Mouse (Mus musculus): ENCODE results near the gene Dtwd1.
"Not testable (repeated sequence)": the region's sequence is repeated elsewhere in the genome, so short reads cannot be mapped to it uniquely, and the experiment has no call there.

The Dtwd1 gene

GRCm38 (mm10) chr2:126151855-126152571 lies at the start of gene Dtwd1, which contains the start of gene Fam227b:
Gene Dtwd1 (plus strand): TSS chr2:126152141.
Gene Fam227b (minus strand): TSS chr2:126152004.
- peak; percentile 98 for DNase-seq

GRCm38 (mm10) chr2:126147723-126148122 lies 4.2 kb upstream of the Dtwd1 start:
- no peak for DNase-seq

GRCm38 (mm10) chr2:126165277-126166018 lies 13.5 kb downstream of the Dtwd1 start:
- no peak for DNase-seq

GRCm38 (mm10) chr2:126166335-126166734 lies 14.4 kb downstream of the Dtwd1 start:
- no peak for DNase-seq

GRCm38 (mm10) chr2:126166848-126167617 lies 15.1 kb downstream of the Dtwd1 start:
- no peak for DNase-seq

GRCm38 (mm10) chr2:126171427-126171826 lies 19.5 kb downstream of the Dtwd1 start:
- no peak for DNase-seq

- DNase-seq, result no peak
Observed at GRCm38 (mm10) chr2:126191306-126191705, 39.4 kb downstream of the Dtwd1 start.

GRCm38 (mm10) chr2:126192129-126192528 lies 40.2 kb downstream of the Dtwd1 start:
- no peak for DNase-seq

- no peak for DNase-seq
Observed at GRCm38 (mm10) chr2:126195631-126196356, 43.9 kb downstream of the Dtwd1 start.

- DNase-seq, result no peak
Observed at GRCm38 (mm10) chr2:126198971-126199370, 47.0 kb downstream of the Dtwd1 start.

GRCm38 (mm10) chr2:126211011-126211680 lies 59.2 kb downstream of the Dtwd1 start:
- DNase-seq, result no peak

- not testable (repeated sequence) for DNase-seq
Observed at GRCm38 (mm10) chr2:126214800-126215199, 62.9 kb downstream of the Dtwd1 start, which contains the start of gene Gm17555. Gene Gm17555 (plus strand): TSS chr2:126215100.

Measured in cerebellum, adult 8-10 months (tissue).